Mouse (Mus musculus): ENCODE data around the gene Cish. TPM values are rescaled to one million over a fixed set of nuclear protein-coding genes. Genes with fewer than 3 reads are reported as not detected.

The Cish gene
- polyA plus RNA-seq, 1 experiment from 2014 or later: 7.4 TPM

DNA sequence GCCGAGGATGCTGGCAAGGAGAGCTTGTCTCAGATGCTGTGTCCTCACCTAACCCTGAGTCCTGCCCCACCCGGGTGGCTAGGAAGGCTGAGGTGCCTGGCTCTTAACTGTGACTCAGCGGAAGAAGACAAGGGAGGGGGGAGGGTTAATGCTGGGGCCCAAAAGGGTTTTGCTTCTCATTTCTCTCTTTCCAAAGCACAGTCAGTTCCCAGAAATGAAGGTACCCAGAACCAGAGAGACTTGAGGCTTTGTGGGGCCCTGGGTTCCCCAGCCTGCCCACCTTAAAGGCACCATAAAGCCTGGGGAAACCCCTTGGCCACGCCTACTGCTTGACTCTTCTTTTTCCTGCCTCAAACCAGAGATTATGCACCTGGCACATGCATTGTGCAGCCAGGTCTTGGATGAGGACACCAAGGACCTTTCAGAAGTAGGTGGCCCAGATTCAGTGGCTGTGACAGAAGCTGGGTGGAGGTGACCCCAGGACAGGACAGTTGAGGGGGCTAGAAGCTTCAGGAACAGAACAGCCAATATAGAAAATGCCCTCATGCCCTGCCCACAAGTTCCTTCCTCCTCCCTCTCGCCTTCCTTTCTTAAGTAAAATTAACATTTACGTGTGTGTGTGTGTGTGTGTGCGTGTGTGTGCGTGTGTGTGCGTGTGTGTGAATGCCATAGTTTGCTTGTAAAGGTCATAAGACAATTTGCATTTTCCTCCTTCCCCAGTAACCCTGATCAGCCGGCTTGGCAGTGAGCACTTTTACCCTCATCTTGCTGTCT, 17.2 kb downstream of the Cish start:
- H3K27ac ChIP-seq: no peak overlapping the region
- WGBS: 65% methylated on average over 10 of the region's 10 CpGs
- no peak overlapping the region for H3K4me2 ChIP-seq
- H3K27me3 ChIP-seq (replicated peaks): no peaks in the 10 kb centered on the region
- no peak overlapping the region for H3K9ac ChIP-seq
- no peak overlapping the region for H3K4me3 ChIP-seq
- no peak for ATAC-seq (replicated peaks)
- H3K36me3 ChIP-seq (replicated peaks): no peaks in the 10 kb centered on the region
- no peaks in the 10 kb centered on the region for H3K9me3 ChIP-seq
- H3K4me1 ChIP-seq: no peaks in the 10 kb centered on the region

DNA sequence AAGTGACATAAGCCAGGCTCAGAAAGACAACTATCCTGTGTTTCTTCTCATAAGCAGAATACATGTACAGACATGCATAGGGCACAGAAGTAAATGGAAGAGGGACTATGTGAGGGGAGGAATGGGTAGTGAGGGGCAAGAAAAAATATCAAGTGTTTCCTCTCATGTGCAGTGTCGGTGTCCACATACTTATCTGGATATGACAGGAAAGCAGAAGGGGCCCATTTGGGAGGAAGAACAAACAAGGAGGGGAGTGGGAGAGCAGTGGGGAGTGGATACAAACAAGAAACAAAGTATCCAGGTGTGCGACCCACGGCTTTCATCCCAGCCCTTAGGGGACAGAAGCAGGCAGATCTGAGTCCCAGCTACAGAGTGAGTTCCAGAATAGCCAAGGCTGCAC, 18.1 kb downstream of the Cish start:
- no peak overlapping the region for H3K27ac ChIP-seq
- H3K27me3 ChIP-seq (replicated peaks): no peaks in the 10 kb centered on the region
- H3K4me3 ChIP-seq: no peak overlapping the region
- H3K4me1 ChIP-seq: no peaks in the 10 kb centered on the region
- 83% methylated on average over 3 of the region's 3 CpGs for WGBS
- no peaks in the 10 kb centered on the region for H3K36me3 ChIP-seq (replicated peaks)
- no peak overlapping the region for H3K4me2 ChIP-seq
- H3K9ac ChIP-seq: no peak overlapping the region
- H3K9me3 ChIP-seq: no peaks in the 10 kb centered on the region
- ATAC-seq (replicated peaks): no peak

DNA sequence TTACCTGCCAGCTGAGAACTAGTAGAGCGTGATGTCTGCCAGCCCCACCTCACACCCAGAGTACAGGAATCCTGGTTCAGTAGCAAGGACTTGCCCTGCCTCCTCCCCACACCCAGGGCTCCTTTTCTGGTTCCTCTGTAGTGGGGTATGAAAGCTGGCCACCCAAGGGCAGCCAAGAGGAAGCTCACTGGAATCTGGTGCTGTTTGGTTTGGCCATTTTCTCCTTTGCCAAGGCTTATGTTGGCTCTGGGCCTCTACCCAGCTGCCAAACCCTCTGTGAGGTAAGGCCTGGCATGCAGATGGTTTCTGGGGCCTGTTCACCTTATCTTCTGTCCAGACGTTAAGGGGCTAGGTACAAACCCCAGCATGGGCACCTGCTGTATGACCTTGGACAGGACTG, 20.0 kb downstream of the Cish start:
- no peak for ATAC-seq (replicated peaks)
- H3K4me3 ChIP-seq: no peak overlapping the region
- H3K4me1 ChIP-seq: no peaks in the 10 kb centered on the region
- H3K9ac ChIP-seq: no peak overlapping the region
- no peak overlapping the region for H3K27ac ChIP-seq
- 73% methylated on average over 2 of the region's 2 CpGs for WGBS
- no peaks in the 10 kb centered on the region for H3K36me3 ChIP-seq (replicated peaks)
- H3K4me2 ChIP-seq: no peak overlapping the region
- H3K27me3 ChIP-seq (replicated peaks): no peaks in the 10 kb centered on the region
- H3K9me3 ChIP-seq: no peaks in the 10 kb centered on the region

- no peaks in the 10 kb centered on the region for H3K4me1 ChIP-seq
- no peaks in the 10 kb centered on the region for H3K36me3 ChIP-seq (replicated peaks)
- H3K27me3 ChIP-seq (replicated peaks): no peaks in the 10 kb centered on the region
- no peak for ATAC-seq (replicated peaks)
- H3K9me3 ChIP-seq: no peaks in the 10 kb centered on the region
- H3K27ac ChIP-seq: no peak overlapping the region
- H3K4me3 ChIP-seq: no peak overlapping the region
- no peak overlapping the region for H3K9ac ChIP-seq
- no peak overlapping the region for H3K4me2 ChIP-seq
- WGBS: 90% methylated on average over 8 of the region's 8 CpGs
Measured at GRCm38 (mm10) chr9:107322461-107323050, 26.7 kb downstream of the Cish start.

DNA sequence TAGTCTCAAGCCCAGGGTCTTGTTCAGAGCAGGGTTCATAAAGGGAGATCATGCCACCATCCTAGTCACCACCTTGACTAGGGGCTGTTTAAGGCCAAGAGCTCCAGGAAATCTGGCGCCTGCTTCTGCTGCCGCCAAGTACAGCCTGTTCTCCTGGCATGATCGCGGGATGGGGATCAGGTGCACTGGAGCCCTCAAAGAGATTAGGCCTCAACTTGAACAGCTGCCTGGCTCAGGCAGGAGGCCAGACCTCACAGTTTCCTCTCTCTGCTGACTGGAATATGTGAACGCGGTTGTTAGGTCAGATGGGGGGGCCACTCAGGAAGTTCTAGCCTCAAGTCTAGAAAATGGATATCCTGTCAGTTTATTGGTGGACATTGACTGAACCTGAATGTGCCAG, 27.7 kb downstream of the Cish start:
- no peaks in the 10 kb centered on the region; the same call in 1 of the 2 replicates for H3K36me3 ChIP-seq (replicated peaks)
- no peak overlapping the region for H3K27ac ChIP-seq
- no peak overlapping the region for H3K9ac ChIP-seq
- no peak for ATAC-seq (replicated peaks)
- H3K27me3 ChIP-seq (replicated peaks): no peaks in the 10 kb centered on the region
- no peak overlapping the region for H3K4me3 ChIP-seq
- H3K4me2 ChIP-seq: no peak overlapping the region
- WGBS: 67% methylated on average over 6 of the region's 6 CpGs
- H3K9me3 ChIP-seq: no peaks in the 10 kb centered on the region
- no peaks in the 10 kb centered on the region for H3K4me1 ChIP-seq

DNA sequence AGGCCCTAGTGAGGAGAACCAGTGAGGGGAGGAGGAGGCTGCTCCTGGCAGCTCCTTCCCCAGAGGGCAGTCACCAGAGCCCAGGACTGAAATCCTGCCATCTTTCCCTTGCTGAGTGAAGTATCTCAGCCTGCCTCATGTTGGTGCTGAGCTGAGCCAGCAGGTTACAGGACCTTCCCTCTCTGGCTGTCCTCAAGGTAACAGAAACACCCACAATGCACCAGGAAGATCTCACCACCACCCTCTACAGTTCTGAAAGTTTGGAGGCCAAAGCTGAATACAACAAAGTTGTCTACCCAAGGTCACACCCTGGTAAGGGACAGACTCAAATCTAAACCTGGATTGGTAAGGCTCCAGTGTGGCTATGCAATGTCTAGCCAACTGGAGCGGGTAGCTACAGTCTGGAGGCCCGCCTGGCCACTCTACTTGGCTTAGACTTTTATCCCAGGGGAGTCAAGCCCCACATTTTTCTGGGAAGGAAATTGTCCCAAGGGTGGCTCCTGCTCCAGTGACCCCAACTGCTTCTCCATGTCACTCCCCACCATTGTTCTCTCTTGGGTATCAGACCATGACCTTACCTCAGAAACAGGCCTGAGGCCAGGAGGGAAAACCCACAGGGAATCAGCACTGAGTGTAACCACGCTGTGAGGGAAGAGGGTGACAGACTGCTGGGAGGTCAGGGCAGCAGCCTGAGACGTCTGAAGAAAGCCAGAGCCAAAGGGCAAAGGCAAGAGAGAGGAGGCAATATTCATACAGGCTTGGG, 29.2 kb downstream of the Cish start:
- no peak overlapping the region for H3K4me2 ChIP-seq
- no peak overlapping the region for H3K9ac ChIP-seq
- ATAC-seq (replicated peaks): no peak
- no peaks in the 10 kb centered on the region for H3K4me1 ChIP-seq
- no peaks in the 10 kb centered on the region for H3K9me3 ChIP-seq
- no peaks in the 10 kb centered on the region for H3K27me3 ChIP-seq (replicated peaks)
- H3K4me3 ChIP-seq: no peak overlapping the region
- H3K36me3 ChIP-seq (replicated peaks): no peaks in the 10 kb centered on the region; the same call in 1 of the 2 replicates
- H3K27ac ChIP-seq: no peak overlapping the region
- WGBS: 57% methylated on average over 4 of the region's 4 CpGs

GRCm38 (mm10) chr9:107325904-107326303, 30.1 kb downstream of the Cish start:
- 91% methylated on average over 7 of the region's 7 CpGs for WGBS

GRCm38 (mm10) chr9:107327879-107328620, 32.2 kb downstream of the Cish start:
- WGBS: 92% methylated on average over 16 of the region's 16 CpGs
- Histone ChIP-seq H3K36me3 (replicated peaks) (no peaks in the 10 kb centered on the region; the same call in none of the 2 replicates), H3K4me3 (no peak overlapping the region), H3K4me1 (no peaks in the 10 kb centered on the region), H3K9me3 (no peaks in the 10 kb centered on the region), H3K27ac (no peak overlapping the region), H3K9ac (no peak overlapping the region), H3K4me2 (no peak overlapping the region), H3K27me3 (replicated peaks) (no peaks in the 10 kb centered on the region)
- no peak for ATAC-seq (replicated peaks)

More at GRCm38 (mm10) chr9:107325904-107326303, 30.1 kb downstream of the Cish start:
- Histone ChIP-seq H3K4me2 (no peak overlapping the region), H3K9ac (no peak overlapping the region), H3K36me3 (replicated peaks) (no peaks in the 10 kb centered on the region; the same call in 1 of the 2 replicates), H3K9me3 (no peaks in the 10 kb centered on the region), H3K4me1 (no peaks in the 10 kb centered on the region), H3K27me3 (replicated peaks) (no peaks in the 10 kb centered on the region), H3K27ac (no peak overlapping the region), H3K4me3 (no peak overlapping the region)
- ATAC-seq (replicated peaks): no peak

DNA sequence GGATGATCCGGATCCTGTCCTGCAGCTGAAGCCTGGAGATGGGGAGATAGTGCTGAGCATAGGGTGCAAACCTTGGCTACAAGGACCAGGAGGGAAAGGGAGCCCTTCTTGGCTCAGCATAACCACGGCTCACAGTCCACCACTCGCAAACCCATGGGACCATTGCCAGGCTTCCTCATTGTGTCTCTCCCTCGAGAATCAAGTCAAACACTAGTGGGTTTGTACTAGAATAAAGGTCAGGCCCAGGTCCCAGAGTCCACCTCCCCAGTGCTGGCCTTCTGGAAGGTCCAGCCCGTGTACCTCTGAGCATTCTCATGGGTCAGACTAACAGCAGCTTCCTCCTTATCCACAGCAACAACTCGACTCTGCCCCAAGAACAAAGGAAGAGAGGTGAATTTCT, 35.0 kb downstream of the Cish start:
- no peak overlapping the region for H3K27ac ChIP-seq
- no peaks in the 10 kb centered on the region for H3K9me3 ChIP-seq
- H3K9ac ChIP-seq: no peak overlapping the region
- no peaks in the 10 kb centered on the region for H3K27me3 ChIP-seq (replicated peaks)
- WGBS: 87% methylated on average over 6 of the region's 6 CpGs
- no peaks in the 10 kb centered on the region for H3K4me1 ChIP-seq
- ATAC-seq (replicated peaks): no peak
- no peak overlapping the region for H3K4me2 ChIP-seq
- H3K4me3 ChIP-seq: no peak overlapping the region
- no peaks in the 10 kb centered on the region; the same call in none of the 2 replicates for H3K36me3 ChIP-seq (replicated peaks)

GRCm38 (mm10) chr9:107333686-107334085, 37.9 kb downstream of the Cish start:
- peaks cover 11% of the 10 kb centered on the region for H3K4me1 ChIP-seq
- H3K36me3 ChIP-seq (replicated peaks): no peaks in the 10 kb centered on the region; the same call in 1 of the 2 replicates
- H3K9me3 ChIP-seq: no peaks in the 10 kb centered on the region
- H3K4me3 ChIP-seq: no peak overlapping the region
- H3K9ac ChIP-seq: no peak overlapping the region
- no peaks in the 10 kb centered on the region for H3K27me3 ChIP-seq (replicated peaks)
- 63% methylated on average over 2 of the region's 2 CpGs for WGBS
- ATAC-seq (replicated peaks): no peak
- H3K4me2 ChIP-seq: no peak overlapping the region
- H3K27ac ChIP-seq: no peak overlapping the region

DNA sequence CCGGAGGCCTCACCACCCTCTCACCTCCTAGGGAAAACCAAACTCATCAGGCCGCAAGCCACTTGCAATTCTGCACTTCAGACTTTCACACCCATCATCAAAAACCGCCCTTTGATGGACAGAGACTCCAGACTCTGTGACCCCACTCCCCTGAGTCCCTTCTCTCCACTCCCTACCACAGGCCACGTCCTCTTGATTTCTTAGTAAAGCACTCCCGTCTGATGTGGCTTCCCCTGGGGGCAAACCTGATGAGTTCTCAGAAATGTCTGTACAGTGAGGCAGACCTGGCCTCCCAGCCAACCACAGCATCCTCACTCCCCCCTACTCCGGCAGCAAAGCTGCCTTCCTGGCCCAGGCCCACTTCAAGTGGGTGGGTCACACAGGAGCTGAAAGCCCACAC, 38.5 kb downstream of the Cish start:
- no peaks in the 10 kb centered on the region for H3K27me3 ChIP-seq (replicated peaks)
- 89% methylated on average over 6 of the region's 6 CpGs for WGBS
- H3K9ac ChIP-seq: no peak overlapping the region
- peaks cover 16% of the 10 kb centered on the region for H3K4me1 ChIP-seq
- H3K9me3 ChIP-seq: no peaks in the 10 kb centered on the region
- H3K4me2 ChIP-seq: no peak overlapping the region
- H3K4me3 ChIP-seq: no peak overlapping the region
- no peaks in the 10 kb centered on the region; the same call in 1 of the 2 replicates for H3K36me3 ChIP-seq (replicated peaks)
- ATAC-seq (replicated peaks): no peak
- no peak overlapping the region for H3K27ac ChIP-seq

DNA sequence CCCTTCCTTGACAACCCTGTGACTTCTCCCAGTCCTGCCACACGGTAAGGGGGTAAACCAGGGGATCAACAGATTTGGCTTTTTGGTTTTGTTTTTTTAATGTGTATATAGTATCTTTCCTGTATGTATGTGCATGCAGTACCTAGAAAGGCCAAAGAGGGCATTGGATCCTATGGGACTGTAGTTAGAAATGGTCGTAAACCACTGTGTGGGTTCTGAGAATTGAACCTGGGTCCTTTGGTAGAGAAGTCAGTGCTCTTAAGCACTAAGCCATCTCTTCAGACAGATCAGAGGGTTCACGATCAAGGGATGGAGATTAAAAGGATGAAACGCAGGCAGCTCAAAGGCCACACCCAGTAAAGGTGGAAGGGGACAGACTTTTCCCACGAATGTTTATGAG, 39.2 kb downstream of the Cish start:
- WGBS: 95% methylated on average over 5 of the region's 5 CpGs
- Histone ChIP-seq H3K4me2 (no peak overlapping the region), H3K36me3 (replicated peaks) (no peaks in the 10 kb centered on the region; the same call in 1 of the 2 replicates), H3K9me3 (no peaks in the 10 kb centered on the region), H3K4me3 (no peak overlapping the region), H3K9ac (no peak overlapping the region), H3K4me1 (peaks cover 23% of the 10 kb centered on the region), H3K27me3 (replicated peaks) (no peaks in the 10 kb centered on the region), H3K27ac (no peak overlapping the region)
- ATAC-seq (replicated peaks): no peak

Measured in midbrain, embryonic 15.5 days (tissue).